13 mouse cellular contexts compared by ENCODE assay signal in the genomic region with DNA sequence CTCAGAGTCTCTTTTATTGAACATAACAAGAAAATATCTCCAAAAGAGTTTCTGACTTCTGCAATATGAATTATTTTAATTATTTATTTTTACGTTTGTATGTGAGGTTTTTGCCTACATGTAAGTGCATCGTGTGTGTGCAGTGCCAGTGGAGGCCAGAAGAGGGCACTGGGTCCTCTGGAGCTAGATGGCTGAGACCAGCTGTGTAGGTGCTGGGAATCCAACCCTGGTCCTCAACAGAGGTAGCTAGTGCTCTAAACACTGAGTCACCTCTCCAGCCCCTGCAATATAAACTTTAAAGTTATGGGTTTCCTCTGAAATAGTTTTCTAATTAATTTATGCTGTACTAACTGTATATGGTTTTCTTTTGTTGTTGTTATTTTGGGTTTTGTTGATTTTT. TPM values are rescaled to one million over a fixed set of nuclear protein-coding genes. Genes with fewer than 3 reads are reported as not detected.
"Had no signal": no experiment of that assay in that cellular context is flagged by ENCODE, and none has a peak within 500 bp of the region (broad histone marks: within the 10 kb centered on the region; RNA-seq: fewer than 3 reads in every experiment).

No protein-coding gene starts in this region.

- H3K27ac ChIP-seq: kidney, postnatal 0 days; limb, embryonic 10.5 days; liver, embryonic 15.5 days; midbrain, embryonic 10.5 days; neural tube, embryonic 15.5 days had no signal

- H3K27me3 ChIP-seq: liver, embryonic 15.5 days; neural tube, embryonic 15.5 days had no signal

- H3K9ac ChIP-seq: liver, embryonic 15.5 days; neural tube, embryonic 15.5 days had no signal

- DNase-seq: kidney, adult 11 months; kidney, adult 9 months; kidney, postnatal 36 days; lung, adult 2 months; midbrain, embryonic 14.5 days; thymus, postnatal 36 days had no signal

- H3K9me3 ChIP-seq: limb, embryonic 10.5 days; liver, embryonic 15.5 days; neural tube, embryonic 15.5 days had no signal

- H3K4me2 ChIP-seq: liver, embryonic 15.5 days; neural tube, embryonic 15.5 days had no signal

- H3K4me1 ChIP-seq: limb, embryonic 10.5 days; liver, embryonic 15.5 days; midbrain, embryonic 10.5 days had no signal

- H3K36me3 ChIP-seq: limb, embryonic 10.5 days; liver, embryonic 15.5 days; midbrain, embryonic 10.5 days; neural tube, embryonic 15.5 days had no signal

- H3K4me3 ChIP-seq: limb, embryonic 10.5 days; liver, embryonic 15.5 days; midbrain, embryonic 10.5 days; myocyte; neural tube, embryonic 15.5 days had no signal

RNA-seq across cellular contexts. Expression of a gene that starts 43.2 kb away (rescaled TPM):
- total RNA-seq: megakaryocyte, adult 5-6 weeks had no signal
